Mouse (Mus musculus) ES-E14 (cell line): ENCODE data around the gene Inafm2.

Experiments used
- CHD2 ChIP-seq: IDR thresholded peaks from 2 replicates; pipeline ENCODE4 v1.6.1; 2014; ENCODE audit warnings: mild to moderate bottlenecking, low read depth, low read length, inconsistent platforms
- HCFC1 ChIP-seq: IDR thresholded peaks from 2 replicates; pipeline ENCODE4 v1.6.1; 2012; ENCODE audit warnings: low read length, inconsistent platforms, borderline replicate concordance; ENCODE audit not compliant: insufficient read depth
- ZNF384 ChIP-seq: IDR thresholded peaks from 2 replicates; pipeline ENCODE4 v1.6.1; 2012; ENCODE audit warnings: low read depth, low read length, inconsistent platforms

DNA sequence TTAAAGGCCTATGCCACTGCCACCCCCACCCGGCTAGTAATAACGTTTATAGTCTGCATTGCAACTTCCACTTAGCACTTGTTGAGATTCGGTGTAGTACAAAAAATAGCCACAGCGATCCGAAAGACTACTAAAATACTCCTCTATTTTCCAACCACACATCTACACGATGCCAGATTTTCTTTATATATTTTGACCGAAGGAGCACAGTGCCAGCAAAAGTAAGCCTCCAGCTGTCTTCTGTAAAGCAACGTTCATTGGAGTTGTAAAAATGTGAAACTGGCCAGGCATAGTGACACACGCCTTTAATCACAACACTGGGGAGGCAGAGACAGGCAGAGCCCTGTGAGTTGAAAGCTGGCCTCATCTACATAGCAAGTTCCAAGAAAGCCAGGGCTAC is 4.4 kb upstream of the Inafm2 start:
- TF ChIP-seq ZNF384: no peak
- no peak for TF ChIP-seq HCFC1
- TF ChIP-seq CHD2: no peak
